14 mouse cellular contexts compared by ENCODE assay signal in the genomic region with DNA sequence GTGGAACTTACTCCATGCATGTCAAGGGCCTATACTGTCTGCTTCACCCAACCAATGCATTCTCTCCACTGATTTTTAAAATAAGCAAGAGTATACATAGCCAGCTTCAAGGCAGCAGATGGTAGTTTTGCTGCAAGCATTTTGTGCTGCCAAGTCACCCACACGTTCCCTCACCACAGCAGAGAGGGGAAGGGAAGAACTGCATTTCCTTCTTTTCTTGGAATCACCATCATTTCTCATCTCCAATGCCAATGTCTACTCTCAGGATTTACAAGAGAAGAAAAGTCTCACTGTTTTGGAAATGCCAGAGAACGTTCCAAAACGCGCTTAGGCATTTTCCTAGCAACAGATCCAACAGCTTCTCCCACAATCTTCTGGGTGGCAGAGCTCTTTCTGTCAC. TPM values are rescaled to one million over a fixed set of nuclear protein-coding genes. Genes with fewer than 3 reads are reported as not detected.
DNase-seq lines count a peak whose midpoint lies in the region; ATAC-seq lines count a peak whose summit lies in the region.
"Had no signal": no experiment of that assay in that cellular context is flagged by ENCODE, and none has a peak within 500 bp of the region (broad histone marks: within the 10 kb centered on the region; RNA-seq: fewer than 3 reads in every experiment).

No protein-coding gene starts in this region.

- peaks cover 4% of the 10 kb centered on the region for H3K4me1 ChIP-seq in hindbrain, embryonic 16.5 days (ENCODE audit: control insufficient read depth, insufficient read depth, low read depth, low read length)
- H3K4me1 ChIP-seq in hindbrain, embryonic 10.5 days (replicated peaks): no peaks in the 10 kb centered on the region; the same call in 1 of the 2 replicates
- H3K4me1 ChIP-seq: embryonic facial prominence, embryonic 10.5 days had no signal

- no peak overlapping the region for H3K4me2 ChIP-seq in hindbrain, embryonic 16.5 days (ENCODE audit: low read length)
- H3K4me2 ChIP-seq: midbrain, embryonic 11.5 days had no signal

- no peak overlapping the region for H3K4me3 ChIP-seq in hindbrain, embryonic 16.5 days (ENCODE audit: low read length)
- no peak overlapping the region for H3K4me3 ChIP-seq in hindbrain, embryonic 10.5 days
- H3K4me3 ChIP-seq: embryonic facial prominence, embryonic 10.5 days had no signal

- H3K27me3 ChIP-seq in hindbrain, embryonic 16.5 days (replicated peaks; ENCODE audit: control insufficient read depth, insufficient read depth, low read length): no peaks in the 10 kb centered on the region
- no peaks in the 10 kb centered on the region for H3K27me3 ChIP-seq in hindbrain, embryonic 10.5 days (ENCODE audit: insufficient read depth, poor library complexity, severe bottlenecking)

- 72% methylated on average over 4 of the region's 4 CpGs for WGBS in hindbrain, embryonic 16.5 days
- whole genome bisulfite sequencing in hindbrain, embryonic 10.5 days: 86% methylated on average over 4 of the region's 4 CpGs

- H3K9ac ChIP-seq in hindbrain, embryonic 16.5 days (ENCODE audit: low read depth, low read length): no peak overlapping the region

- 0 out of 2 replicates have a peak overlapping the region, but pooled peaks have one; percentile 12 for H3K27ac ChIP-seq in hindbrain, embryonic 16.5 days (ENCODE audit: low read depth, low read length)
- H3K27ac ChIP-seq in hindbrain, embryonic 10.5 days: no peak overlapping the region
- H3K27ac ChIP-seq: embryonic facial prominence, embryonic 10.5 days had no signal

- no peaks in the 10 kb centered on the region for H3K36me3 ChIP-seq in hindbrain, embryonic 16.5 days (ENCODE audit: control insufficient read depth, insufficient read depth, low read length)
- H3K36me3 ChIP-seq in hindbrain, embryonic 10.5 days: no peaks in the 10 kb centered on the region
- H3K36me3 ChIP-seq: embryonic facial prominence, embryonic 10.5 days had no signal

- H3K9me3 ChIP-seq in hindbrain, embryonic 16.5 days (ENCODE audit: control insufficient read depth, low read length): no peaks in the 10 kb centered on the region
- H3K9me3 ChIP-seq in hindbrain, embryonic 10.5 days: no peaks in the 10 kb centered on the region
- H3K9me3 ChIP-seq: embryonic facial prominence, embryonic 10.5 days had no signal

- ATAC-seq in hindbrain, embryonic 16.5 days: peak; percentile 7; the same call in 1 of the 2 replicates
- ATAC-seq in megakaryocyte, adult 5-6 weeks (ENCODE audit: poor library complexity, severe bottlenecking): no peak

- no peak for DNase-seq in hindbrain, embryonic 10.5 days (ENCODE audit: low spot score)
- DNase-seq in cerebellum, postnatal 36 days: peak; percentile 63 to 65
- DNase-seq in layer of hippocampus, adult 9-11 months: peak; percentile 91
- DNase-seq in right cerebral cortex, postnatal 25 days: peak; percentile 79
- no peak for DNase-seq in thymus, postnatal 36 days
- DNase-seq in heart, adult 8-10 months (ENCODE audit: low spot score): no peak
- DNase-seq: adrenal gland, postnatal 25 days; gastrocnemius, postnatal 14 days; kidney, postnatal 36 days had no signal

RNA-seq across cellular contexts. Expression of a gene that starts 52.1 kb away (rescaled TPM):
- polyA plus RNA-seq in hindbrain, embryonic 16.5 days (2015; fragmentation: Nextera tagmentation; extraction: Ambion mirVana): 125 and 142 TPM in 2 replicates
- polyA plus RNA-seq in hindbrain, embryonic 10.5 days (2016; fragmentation: Nextera tagmentation; extraction: Ambion mirVana): 24.2 and 46.9 TPM in 2 replicates
- not detected in 2 replicates for total RNA-seq in megakaryocyte, adult 5-6 weeks (2015)
- total RNA-seq in megakaryocyte, adult 5-6 weeks (2017): not detected in 2 replicates
- total RNA-seq in heart, adult 8-10 months (2022): under 1 TPM in 3 of 4 experiments, not detected in 1; 0.22 to 0.69 (median 0.55) TPM
- total RNA-seq: hematopoietic stem cell, adult 5-6 weeks had no signal

Comparison
In these comparisons a context has a peak if more than half of its experiments do, and no peak if none do; other contexts are left out.
1. DNase-seq: peak in cerebellum, postnatal 36 days (2 of 2), layer of hippocampus, adult 9-11 months (single experiment) and right cerebral cortex, postnatal 25 days (single experiment); none in hindbrain, embryonic 10.5 days (single experiment), thymus, postnatal 36 days (0 of 2) and heart, adult 8-10 months (single experiment).